Mouse (Mus musculus): ENCODE measurements at regions not wholly inside any gene's neighbourhood (a gene's known extent, or its start where the extent isn't known, plus 50 kb on each side); places are given as distances from the start of the nearest gene placed in this dataset.
"Not testable (repeated sequence)": the region's sequence is repeated elsewhere in the genome, so short reads cannot be mapped to it uniquely, and the experiment has no call there.

- no peak for DNase-seq (ENCODE audit: low spot score in 2 of 2)
These were observed 420.0 kb downstream of the Hs3st1 start for GRCm38 (mm10) chr5:39335321-39335720.

- no peak for DNase-seq (ENCODE audit: low spot score in 2 of 2)
These were observed 421.0 kb downstream of the Hs3st1 start for GRCm38 (mm10) chr5:39334241-39334640.

DNA sequence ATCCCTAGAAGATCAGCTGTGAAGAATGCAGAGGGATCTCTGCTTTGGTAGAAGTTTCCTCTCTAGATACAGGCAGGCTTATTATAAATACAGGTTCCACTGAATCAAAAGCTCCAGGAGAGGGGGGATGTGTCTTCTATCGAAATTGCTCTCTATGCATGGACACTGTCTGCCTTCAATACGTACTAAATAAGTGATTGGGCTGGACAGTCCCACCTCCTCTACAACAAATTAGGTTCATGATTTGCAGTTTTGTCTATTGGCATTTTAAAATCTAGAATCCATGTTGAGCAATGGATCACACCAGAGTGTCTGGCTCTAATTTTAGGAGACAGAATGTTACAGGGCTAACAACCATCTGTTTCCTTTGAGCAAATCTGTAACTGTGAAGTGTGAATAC is 429.9 kb downstream of the Hs3st1 start:
- DNase-seq (ENCODE audit: low spot score in 2 of 2): peak in 1 of 2 experiments; percentile 18

GRCm38 (mm10) chr5:39316478-39316877 is 438.8 kb downstream of the Hs3st1 start:
- peak in 1 of 2 experiments; percentile 37 for DNase-seq (ENCODE audit: low spot score in 2 of 2)

GRCm38 (mm10) chr5:39311211-39311610 is 434.6 kb upstream of the Clnk start:
- no peak for DNase-seq (ENCODE audit: low spot score in 2 of 2)

- no peak for DNase-seq (ENCODE audit: low spot score in 2 of 2)
These were observed 429.2 kb upstream of the Clnk start for GRCm38 (mm10) chr5:39305794-39306193.

DNA sequence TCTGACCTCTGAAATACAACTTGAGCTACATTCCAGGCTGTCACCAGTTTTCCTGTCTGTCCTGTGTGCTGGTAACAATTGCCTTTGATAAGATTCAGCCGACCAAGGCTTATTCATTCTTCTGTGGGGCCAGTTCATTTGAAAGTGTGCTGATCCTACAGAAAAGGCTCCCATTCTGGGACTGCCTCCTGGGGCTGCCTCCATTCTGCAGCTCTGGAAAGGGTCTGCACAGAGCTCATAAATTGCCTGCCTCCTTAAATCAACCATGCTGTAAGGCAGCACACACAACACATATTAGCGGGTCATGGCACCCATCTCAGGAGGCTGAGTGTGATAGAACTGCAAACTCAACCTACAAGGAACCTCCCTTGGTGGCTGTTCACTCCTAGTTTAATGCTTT is 416.2 kb upstream of the Clnk start:
- DNase-seq (ENCODE audit: low spot score in 2 of 2): no peak

DNA sequence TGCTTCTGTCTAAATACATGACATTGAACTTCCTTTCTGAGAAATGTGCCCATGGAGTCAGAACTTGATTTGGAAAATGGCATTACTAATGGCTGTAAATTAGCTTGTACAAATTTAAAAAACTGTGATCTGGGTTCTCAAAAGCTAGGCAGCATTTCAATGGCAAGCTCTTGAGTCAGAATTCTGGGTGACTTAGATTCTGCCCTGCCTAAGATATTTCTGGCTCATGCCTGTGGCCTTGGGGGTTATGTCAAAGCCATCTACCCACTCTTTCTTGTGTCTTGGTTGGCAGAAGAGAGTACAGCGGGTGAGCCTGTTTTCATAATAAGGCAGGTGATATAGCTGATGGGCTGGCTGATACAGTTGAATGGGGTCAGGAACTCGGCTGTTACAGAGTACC is 404.4 kb upstream of the Clnk start:
- no peak for DNase-seq (ENCODE audit: low spot score in 2 of 2)

- no peak for DNase-seq (ENCODE audit: low spot score in 2 of 2)
These were observed 397.2 kb upstream of the Clnk start for GRCm38 (mm10) chr5:39273710-39274385.

DNA sequence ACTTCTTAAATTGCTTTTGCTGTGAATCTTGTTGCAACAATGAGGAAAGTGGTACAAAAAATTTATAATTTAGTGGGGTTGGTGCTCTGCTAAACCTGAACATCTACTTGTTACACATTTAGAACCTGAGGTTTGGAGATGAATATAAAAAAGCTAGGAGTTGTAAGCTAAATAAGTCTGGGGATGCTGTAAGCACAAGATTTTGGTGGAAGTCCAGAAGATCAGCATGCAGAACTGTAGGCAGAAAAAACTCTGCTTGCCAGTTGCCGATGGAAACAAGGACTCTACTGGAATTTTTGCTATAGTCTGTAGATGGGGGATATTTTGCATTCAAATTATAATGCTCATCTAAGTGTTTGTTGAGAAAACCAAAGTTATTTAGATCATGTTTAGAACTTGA is 390.5 kb upstream of the Clnk start:
- DNase-seq (ENCODE audit: low spot score in 2 of 2): peak in 1 of 2 experiments; percentile 27

- DNase-seq (ENCODE audit: low spot score in 2 of 2): no peak
These were observed 384.1 kb upstream of the Clnk start for GRCm38 (mm10) chr5:39260721-39261190.

GRCm38 (mm10) chr5:39257745-39258144 is 381.1 kb upstream of the Clnk start:
- no peak for DNase-seq (ENCODE audit: low spot score in 2 of 2)

DNA sequence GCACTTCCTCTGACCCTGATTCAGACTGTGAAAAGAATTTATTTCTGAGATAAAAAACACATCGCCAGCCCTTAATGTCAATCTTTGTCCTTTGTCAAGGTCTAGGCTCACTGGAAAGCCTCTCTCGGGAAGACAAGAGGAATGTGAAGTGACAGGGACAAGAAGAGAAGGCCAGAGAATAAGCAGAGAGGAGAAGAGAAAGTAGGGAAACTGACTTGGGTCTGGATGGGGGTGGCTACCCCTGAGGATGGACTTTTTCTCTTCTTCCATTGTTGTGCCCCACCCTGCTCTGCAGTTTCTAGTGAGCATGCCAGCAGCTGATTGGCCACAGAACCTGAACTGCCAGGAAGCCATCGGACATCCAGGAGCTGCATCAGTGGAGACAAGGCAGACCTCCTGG is 375.6 kb upstream of the Clnk start:
- DNase-seq (ENCODE audit: low spot score in 2 of 2): no peak

DNA sequence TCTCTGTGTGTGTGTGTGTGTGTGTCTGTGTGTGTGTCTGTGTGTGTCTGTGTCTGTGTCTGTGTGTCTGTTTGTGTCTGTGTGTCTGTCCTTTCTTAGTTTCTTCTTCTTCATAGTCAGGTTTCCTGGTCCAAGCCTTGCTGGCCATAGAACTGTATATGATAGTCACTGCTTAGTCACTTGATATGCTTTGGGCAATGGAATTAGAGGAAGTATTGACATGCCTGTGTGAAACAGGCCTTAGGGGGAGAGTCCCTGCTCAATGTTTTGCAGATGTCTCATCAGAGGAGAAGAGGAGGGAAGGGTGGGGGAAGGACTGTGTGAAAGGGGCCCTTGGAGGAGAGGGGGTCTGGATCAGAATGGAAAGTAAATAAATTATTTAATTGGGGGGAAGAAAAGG is 374.4 kb upstream of the Clnk start:
- DNase-seq (ENCODE audit: low spot score in 2 of 2): no peak

GRCm38 (mm10) chr5:39219698-39220097 is 343.1 kb upstream of the Clnk start:
- no peak for DNase-seq (ENCODE audit: low spot score in 2 of 2)

DNA sequence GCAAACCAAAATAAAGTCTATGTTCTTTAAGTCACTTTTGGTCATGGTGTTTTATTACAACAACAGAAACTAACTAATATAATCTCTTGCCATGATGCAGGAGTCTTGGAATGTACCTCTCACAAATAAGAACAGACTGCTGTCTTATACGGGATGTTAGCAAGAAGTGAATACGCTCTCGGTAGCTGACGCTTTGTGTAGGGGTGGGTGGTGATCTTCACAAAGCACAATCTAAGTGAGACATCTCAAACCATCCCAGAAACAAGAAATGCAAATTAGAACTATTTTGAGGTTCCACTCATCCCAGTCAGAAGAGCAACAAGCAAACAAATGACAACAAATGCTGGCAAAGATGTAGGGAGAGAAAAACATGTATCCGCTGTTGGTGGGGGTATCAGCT is 339.7 kb upstream of the Clnk start:
- peak in 1 of 2 experiments; percentile 15 for DNase-seq (ENCODE audit: low spot score in 2 of 2)

GRCm38 (mm10) chr5:39215016-39215415 is 338.4 kb upstream of the Clnk start:
- no peak for DNase-seq (ENCODE audit: low spot score in 2 of 2)

DNA sequence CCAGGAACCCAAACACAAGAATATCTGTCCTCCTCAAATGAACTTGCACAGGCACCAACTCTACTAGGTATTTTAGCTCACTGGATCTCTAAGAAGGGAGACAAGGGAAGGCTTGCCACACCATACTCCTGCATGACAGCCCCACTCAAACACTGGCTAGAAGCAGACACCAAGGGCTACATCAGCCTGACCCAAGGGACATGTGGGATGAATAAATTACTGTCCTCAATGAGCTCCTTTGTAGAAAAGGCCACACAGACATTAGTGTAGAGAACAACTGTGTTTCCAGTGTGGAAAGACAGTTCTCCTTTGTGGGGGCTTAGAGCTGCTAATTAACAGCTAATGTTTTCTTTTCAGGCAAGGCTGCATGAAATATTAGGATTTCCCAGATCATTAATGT is 335.9 kb upstream of the Clnk start:
- no peak for DNase-seq (ENCODE audit: low spot score in 2 of 2)

DNA sequence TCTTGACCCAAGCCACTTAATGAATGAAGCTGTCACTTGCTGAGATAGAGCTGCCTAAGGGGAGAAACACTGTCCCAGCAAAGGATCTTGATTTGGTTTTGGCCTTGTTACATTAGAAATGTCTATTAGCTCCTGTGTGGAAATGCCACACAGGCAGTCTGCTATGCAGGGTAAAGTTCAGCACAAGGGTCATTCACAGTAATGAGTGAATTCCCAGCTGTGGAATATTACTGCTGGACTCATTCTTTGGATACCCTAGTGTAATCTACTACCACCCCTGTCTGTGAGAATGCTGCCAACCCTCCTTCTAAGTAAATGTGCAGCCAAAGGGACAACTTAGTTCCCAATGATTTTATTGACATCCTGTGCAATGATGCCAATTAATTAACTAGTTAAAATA is 322.2 kb upstream of the Clnk start:
- no peak for DNase-seq (ENCODE audit: low spot score in 2 of 2)

DNA sequence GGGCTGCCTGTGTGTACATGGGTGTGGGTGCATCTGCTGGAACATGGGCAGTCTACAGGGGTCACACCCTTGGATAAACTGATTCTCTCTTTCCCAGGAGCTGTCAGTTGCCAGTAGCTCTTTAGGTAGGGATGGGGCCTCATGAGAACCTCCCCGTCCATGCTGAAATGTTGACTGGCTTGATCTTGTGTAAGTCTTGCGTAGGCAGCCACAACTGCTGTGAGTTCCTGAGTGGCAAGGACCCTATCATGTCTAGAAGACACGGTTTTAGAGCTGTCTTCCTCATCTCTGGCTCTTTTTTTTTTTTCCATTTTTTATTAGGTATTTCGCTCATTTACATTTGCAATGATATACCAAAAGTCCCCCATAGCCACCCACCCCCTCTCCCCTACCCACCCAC is 314.5 kb upstream of the Clnk start:
- not testable (repeated sequence) for DNase-seq (ENCODE audit: low spot score in 2 of 2)

- DNase-seq (ENCODE audit: low spot score in 2 of 2): no peak
These were observed 305.2 kb upstream of the Clnk start for GRCm38 (mm10) chr5:39181616-39182402.

DNA sequence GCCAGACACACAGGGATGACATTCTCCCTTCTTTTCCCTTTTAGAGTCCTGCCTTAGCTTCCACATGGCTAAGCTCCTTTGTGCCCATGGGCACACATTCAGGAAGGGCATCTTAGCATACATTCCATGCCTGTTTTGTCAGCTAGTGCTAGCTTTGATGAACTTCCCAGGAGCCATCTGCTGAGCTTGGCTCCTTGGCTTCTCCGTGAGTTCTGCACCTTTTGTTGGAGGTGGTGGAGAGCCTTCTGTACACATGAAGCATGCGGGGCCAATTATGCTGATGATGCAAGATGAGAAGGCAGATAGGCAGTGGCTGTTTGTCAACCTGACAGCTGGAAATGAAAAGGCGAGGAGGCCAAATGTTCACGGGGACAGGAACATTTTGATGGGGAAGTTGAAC is 304.4 kb upstream of the Clnk start:
- no peak for DNase-seq (ENCODE audit: low spot score in 2 of 2)

DNA sequence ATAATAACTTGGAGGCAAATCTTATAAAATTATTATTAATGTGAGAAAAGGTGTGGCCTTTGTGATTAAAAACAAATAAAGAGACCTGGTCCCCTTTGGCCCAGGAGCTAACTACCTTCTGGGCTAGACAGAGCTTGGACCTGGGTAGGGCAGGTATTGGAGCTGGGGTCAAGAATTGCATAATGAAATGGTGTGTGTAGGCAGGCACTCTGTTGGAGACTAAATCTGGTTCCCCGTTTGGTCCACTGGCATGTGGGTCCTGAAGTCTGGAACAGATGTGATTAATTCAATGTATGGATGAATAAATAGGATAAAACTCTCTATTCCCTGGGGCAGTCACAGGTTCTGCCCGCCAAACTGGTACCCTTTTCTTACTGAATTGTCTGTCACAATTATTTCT is 301.3 kb upstream of the Clnk start:
- no peak for DNase-seq (ENCODE audit: low spot score in 2 of 2)
